Mouse (Mus musculus): ENCODE results near the gene Sppl2b. TPM values are rescaled to one million over a fixed set of nuclear protein-coding genes. Genes with fewer than 3 reads are reported as not detected.
"Not testable (repeated sequence)": the region's sequence is repeated elsewhere in the genome, so short reads cannot be mapped to it uniquely, and the experiment has no call there.

Sppl2b gene
- polyA plus RNA-seq, 1 experiment from 2014 or later: 30.6 TPM

GRCm38 (mm10) chr10:80810084-80810483, 45.0 kb upstream of the Sppl2b start:
- H3K9ac ChIP-seq (ENCODE audit: low read length): no peak overlapping the region
- no peak overlapping the region for H3K4me3 ChIP-seq (ENCODE audit: low read depth, low read length)

GRCm38 (mm10) chr10:80812391-80813041, 42.6 kb upstream of the Sppl2b start:
- H3K27me3 ChIP-seq (replicated peaks; ENCODE audit: control insufficient read depth, insufficient read depth, low read length): 0 out of 2 replicates have a peak, but pooled peaks cover 13% of the 10 kb centered on the region
- H3K4me1 ChIP-seq (replicated peaks; ENCODE audit: control insufficient read depth, insufficient read depth, low read length): peaks cover 17% of the 10 kb centered on the region
- no peaks in the 10 kb centered on the region for H3K36me3 ChIP-seq (ENCODE audit: control insufficient read depth, insufficient read depth, low read length)
- H3K9ac ChIP-seq (ENCODE audit: low read length): no peak overlapping the region
- H3K27ac ChIP-seq (ENCODE audit: low read depth): no peak overlapping the region
- H3K4me2 ChIP-seq (ENCODE audit: low read length): no peak overlapping the region
- H3K9me3 ChIP-seq (ENCODE audit: control insufficient read depth, low read length): no peaks in the 10 kb centered on the region
- DNase-seq (ENCODE audit: low spot score): no peak
- WGBS: 50% methylated on average over 5 of the region's 5 CpGs
- no peak for ATAC-seq (replicated peaks; ENCODE audit: low FRiP score, low TSS enrichment, low read depth)
- H3K4me3 ChIP-seq (ENCODE audit: low read depth, low read length): no peak overlapping the region

More at GRCm38 (mm10) chr10:80810084-80810483, 45.0 kb upstream of the Sppl2b start:
- ATAC-seq (replicated peaks; ENCODE audit: low FRiP score, low TSS enrichment, low read depth): no peak
- Histone ChIP-seq H3K27me3 (replicated peaks; ENCODE audit: control insufficient read depth, insufficient read depth, low read length) (0 out of 2 replicates have a peak, but pooled peaks cover 13% of the 10 kb centered on the region), H3K4me2 (ENCODE audit: low read length) (peak overlapping the region; percentile 20), H3K4me1 (replicated peaks; ENCODE audit: control insufficient read depth, insufficient read depth, low read length) (peaks cover 25% of the 10 kb centered on the region), H3K9me3 (ENCODE audit: control insufficient read depth, low read length) (no peaks in the 10 kb centered on the region), H3K36me3 (ENCODE audit: control insufficient read depth, insufficient read depth, low read length) (peaks cover 2% of the 10 kb centered on the region; the same call in 1 of the 2 replicates), H3K27ac (ENCODE audit: low read depth) (no peak overlapping the region)
- 5% methylated on average over 19 of the region's 20 CpGs for WGBS
- DNase-seq (ENCODE audit: low spot score): no peak

GRCm38 (mm10) chr10:80813366-80813765, 41.7 kb upstream of the Sppl2b start, which contains the start of gene Jsrp1:
Gene Jsrp1 (minus strand): TSS chr10:80813498.
- Histone ChIP-seq H3K36me3 (ENCODE audit: control insufficient read depth, insufficient read depth, low read length) (no peaks in the 10 kb centered on the region), H3K9me3 (ENCODE audit: control insufficient read depth, low read length) (no peaks in the 10 kb centered on the region), H3K27me3 (replicated peaks; ENCODE audit: control insufficient read depth, insufficient read depth, low read length) (0 out of 2 replicates have a peak, but pooled peaks cover 13% of the 10 kb centered on the region), H3K4me3 (ENCODE audit: low read depth, low read length) (no peak within 1 kb of the TSS), H3K27ac (ENCODE audit: low read depth) (no peak within 1 kb of the TSS), H3K4me1 (replicated peaks; ENCODE audit: control insufficient read depth, insufficient read depth, low read length) (peaks cover 8% of the 10 kb centered on the region; the same call in 1 of the 2 replicates), H3K4me2 (ENCODE audit: low read length) (no peak within 1 kb of the TSS), H3K9ac (ENCODE audit: low read length) (no peak within 1 kb of the TSS)
- 78% methylated on average over 4 of the region's 4 CpGs for WGBS
- ATAC-seq (replicated peaks; ENCODE audit: low FRiP score, low TSS enrichment, low read depth) (no peak), DNase-seq (ENCODE audit: low spot score) (no peak)

GRCm38 (mm10) chr10:80814800-80815199, 40.3 kb upstream of the Sppl2b start:
- 0 out of 2 replicates have a peak, but pooled peaks cover 4% of the 10 kb centered on the region for H3K27me3 ChIP-seq (replicated peaks; ENCODE audit: control insufficient read depth, insufficient read depth, low read length)
- no peak overlapping the region for H3K9ac ChIP-seq (ENCODE audit: low read length)
- DNase-seq (ENCODE audit: low spot score) (no peak), ATAC-seq (replicated peaks; ENCODE audit: low FRiP score, low TSS enrichment, low read depth) (no peak)
- H3K4me1 ChIP-seq (replicated peaks; ENCODE audit: control insufficient read depth, insufficient read depth, low read length): no peaks in the 10 kb centered on the region
- H3K27ac ChIP-seq (ENCODE audit: low read depth): no peak overlapping the region
- H3K9me3 ChIP-seq (ENCODE audit: control insufficient read depth, low read length): no peaks in the 10 kb centered on the region
- no peaks in the 10 kb centered on the region for H3K36me3 ChIP-seq (ENCODE audit: control insufficient read depth, insufficient read depth, low read length)
- H3K4me3 ChIP-seq (ENCODE audit: low read depth, low read length): no peak overlapping the region
- H3K4me2 ChIP-seq (ENCODE audit: low read length): no peak overlapping the region
- WGBS: 62% methylated on average over 7 of the region's 7 CpGs

- H3K27me3 ChIP-seq (replicated peaks; ENCODE audit: control insufficient read depth, insufficient read depth, low read length); H3K27ac ChIP-seq (ENCODE audit: low read depth); DNase-seq (ENCODE audit: low spot score); H3K9me3 ChIP-seq (ENCODE audit: control insufficient read depth, low read length); H3K4me3 ChIP-seq (ENCODE audit: low read depth, low read length); H3K4me2 ChIP-seq (ENCODE audit: low read length); H3K9ac ChIP-seq (ENCODE audit: low read length); H3K36me3 ChIP-seq (ENCODE audit: control insufficient read depth, insufficient read depth, low read length); ATAC-seq (replicated peaks; ENCODE audit: low FRiP score, low TSS enrichment, low read depth); H3K4me1 ChIP-seq (replicated peaks; ENCODE audit: control insufficient read depth, insufficient read depth, low read length): not testable (repeated sequence)
- 66% methylated on average over 3 of the region's 3 CpGs for WGBS
Measured at GRCm38 (mm10) chr10:80816303-80816702, 38.8 kb upstream of the Sppl2b start.

- no peak overlapping the region for H3K27ac ChIP-seq (ENCODE audit: low read depth)
- H3K4me1 ChIP-seq (replicated peaks; ENCODE audit: control insufficient read depth, insufficient read depth, low read length): no peaks in the 10 kb centered on the region
- no peak overlapping the region for H3K4me3 ChIP-seq (ENCODE audit: low read depth, low read length)
- H3K9me3 ChIP-seq (ENCODE audit: control insufficient read depth, low read length): no peaks in the 10 kb centered on the region
- no peak overlapping the region for H3K4me2 ChIP-seq (ENCODE audit: low read length)
- DNase-seq (ENCODE audit: low spot score): no peak
- no peak overlapping the region for H3K9ac ChIP-seq (ENCODE audit: low read length)
- ATAC-seq (replicated peaks; ENCODE audit: low FRiP score, low TSS enrichment, low read depth): no peak
- H3K27me3 ChIP-seq (replicated peaks; ENCODE audit: control insufficient read depth, insufficient read depth, low read length): no peaks in the 10 kb centered on the region
- H3K36me3 ChIP-seq (ENCODE audit: control insufficient read depth, insufficient read depth, low read length): no peaks in the 10 kb centered on the region
- WGBS: 50% methylated on average over 2 of the region's 2 CpGs
Measured at GRCm38 (mm10) chr10:80817164-80817563, 37.9 kb upstream of the Sppl2b start.

- DNase-seq (ENCODE audit: low spot score); H3K27me3 ChIP-seq (replicated peaks; ENCODE audit: control insufficient read depth, insufficient read depth, low read length); H3K4me3 ChIP-seq (ENCODE audit: low read depth, low read length); H3K9ac ChIP-seq (ENCODE audit: low read length); H3K36me3 ChIP-seq (ENCODE audit: control insufficient read depth, insufficient read depth, low read length); H3K9me3 ChIP-seq (ENCODE audit: control insufficient read depth, low read length); ATAC-seq (replicated peaks; ENCODE audit: low FRiP score, low TSS enrichment, low read depth); H3K4me2 ChIP-seq (ENCODE audit: low read length); H3K4me1 ChIP-seq (replicated peaks; ENCODE audit: control insufficient read depth, insufficient read depth, low read length); H3K27ac ChIP-seq (ENCODE audit: low read depth): not testable (repeated sequence)
- whole genome bisulfite sequencing: 85% methylated on average over 7 of the region's 7 CpGs
Measured at GRCm38 (mm10) chr10:80817955-80818354, 37.1 kb upstream of the Sppl2b start.

- no peaks in the 10 kb centered on the region for H3K9me3 ChIP-seq (ENCODE audit: control insufficient read depth, low read length)
- WGBS: 51% methylated on average over 6 of the region's 6 CpGs
- H3K4me3 ChIP-seq (ENCODE audit: low read depth, low read length): no peak overlapping the region
- H3K36me3 ChIP-seq (ENCODE audit: control insufficient read depth, insufficient read depth, low read length): no peaks in the 10 kb centered on the region
- no peaks in the 10 kb centered on the region for H3K4me1 ChIP-seq (replicated peaks; ENCODE audit: control insufficient read depth, insufficient read depth, low read length)
- no peak overlapping the region for H3K27ac ChIP-seq (ENCODE audit: low read depth)
- no peaks in the 10 kb centered on the region for H3K27me3 ChIP-seq (replicated peaks; ENCODE audit: control insufficient read depth, insufficient read depth, low read length)
- no peak overlapping the region for H3K4me2 ChIP-seq (ENCODE audit: low read length)
- ATAC-seq (replicated peaks; ENCODE audit: low FRiP score, low TSS enrichment, low read depth) (no peak), DNase-seq (ENCODE audit: low spot score) (no peak)
- no peak overlapping the region for H3K9ac ChIP-seq (ENCODE audit: low read length)
Measured at GRCm38 (mm10) chr10:80818599-80819281, 36.3 kb upstream of the Sppl2b start.

Measured in intestine, embryonic 14.5 days (tissue).